Mouse (Mus musculus) liver, postnatal 0 days (tissue): ENCODE measurements around the gene Rab11fip3. TPM values are rescaled to one million over a fixed set of nuclear protein-coding genes. Genes with fewer than 3 reads are reported as not detected.

Experiments
- ATAC-seq: fragments of 200-750 bp; cut with Nextera tagmentation; 2 replicates; pipeline ENCODE4 v1.8.0; 2017; ENCODE audit warnings: mild to moderate bottlenecking, moderate library complexity
- DNase-seq: peaks from one replicate; pipeline ENCODE4 v3.0.0-alpha.2; 2016
- H3K27ac ChIP-seq: fragments of 300-500 bp; sonication (generic); 2 replicates; pipeline ENCODE4 v1.5.1; 2014; ENCODE audit warnings: antibody characterized with exemption, moderate library complexity, mild to moderate bottlenecking, low read depth
- H3K27me3 ChIP-seq: fragments of 300-500 bp; sonication (generic); 2 replicates; pipeline ENCODE4 v1.6.1; 2014; ENCODE audit warnings: low read length, control low read depth, mixed read lengths; ENCODE audit not compliant: insufficient read depth
- H3K36me3 ChIP-seq: fragments of 300-500 bp; sonication (generic); replicated peaks from 2 replicates; pipeline ENCODE4 v1.6.1; 2014; ENCODE audit warnings: mild to moderate bottlenecking, control low read depth, low read length, moderate library complexity, mixed read lengths; ENCODE audit not compliant: insufficient read depth
- H3K4me1 ChIP-seq: fragments of 300-500 bp; sonication (generic); 2 replicates; pipeline ENCODE4 v1.6.1; 2014; ENCODE audit warnings: antibody characterized with exemption, mild to moderate bottlenecking, control low read depth; ENCODE audit not compliant: insufficient read depth
- H3K4me2 ChIP-seq: fragments of 300-500 bp; sonication (generic); 2 replicates; pipeline ENCODE4 v1.6.1; 2014; ENCODE audit warnings: low read depth, mild to moderate bottlenecking, low read length, moderate library complexity, mixed read lengths
- H3K4me3 ChIP-seq: fragments of 300-500 bp; sonication (generic); 2 replicates; pipeline ENCODE4 v1.5.1; 2014; ENCODE audit warnings: low read depth, low read length
- H3K9ac ChIP-seq: fragments of 300-500 bp; sonication (generic); replicated peaks from 2 replicates; pipeline ENCODE4 v1.6.1; 2014; ENCODE audit warnings: mild to moderate bottlenecking, moderate library complexity
- H3K9me3 ChIP-seq: fragments of 300-500 bp; sonication (generic); 2 replicates; pipeline ENCODE4 v1.6.1; 2016; ENCODE audit warnings: mild to moderate bottlenecking, control low read depth, low read length, mixed read lengths
- CTCF ChIP-seq: sonication (generic); IDR thresholded peaks from 2 replicates; pipeline ENCODE4 v1.5.1; 2016; ENCODE audit warnings: antibody characterized with exemption, low read depth
- EP300 ChIP-seq: IDR thresholded peaks from 2 replicates; pipeline ENCODE4 v1.6.1; 2016; ENCODE audit warnings: antibody characterized with exemption, low read depth, mild to moderate bottlenecking
- WGBS: fragments of 180-500 bp; shearing (Covaris S2); extraction: QIAGEN DNeasy Blood & Tissue Kit; methylation state at CpG from one replicate; pipeline ENCODE4 v1.1.7; 2014; ENCODE audit not compliant: insufficient replicate concordance; 5-methylcytosine and 5-hydroxymethylcytosine counted together
- polyA plus RNA-seq: library from polyadenylated mRNA; unstranded; fragments of >200 nt; fragmentation: Nextera tagmentation; extraction: Ambion mirVana; gene quantifications from 2 replicates; pipeline ENCODE4 v1.2.1, GENCODE M21; 2015

Gene Rab11fip3
- polyA plus RNA-seq, 1 experiment from 2014 or later = 1.7 TPM

DNA sequence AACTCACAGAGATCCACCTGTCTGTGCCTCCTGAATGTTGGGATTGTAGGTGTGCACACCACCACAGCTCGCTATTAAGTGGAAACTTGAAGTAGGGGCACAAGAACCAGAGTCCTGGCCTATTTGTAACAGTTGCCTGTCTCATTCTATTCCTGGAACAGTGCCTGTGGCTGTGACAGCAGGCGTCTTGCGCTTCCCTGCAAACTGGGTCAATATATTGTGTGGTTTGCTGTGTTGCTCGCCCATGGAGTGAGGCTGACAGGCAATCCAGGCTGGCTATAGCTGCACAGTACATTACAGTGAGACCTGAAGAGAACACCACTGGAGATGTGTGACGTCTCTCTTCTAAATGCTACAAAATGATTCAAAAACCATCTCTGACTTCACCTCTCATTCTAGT, 37.8 kb downstream of the Rab11fip3 start:
- Histone ChIP-seq H3K4me2 (no peak overlapping the region), H3K4me1 (no peaks in the 10 kb centered on the region), H3K36me3 (no peaks in the 10 kb centered on the region), H3K27me3 (no peaks in the 10 kb centered on the region), H3K9ac (no peak overlapping the region), H3K27ac (no peak overlapping the region), H3K9me3 (no peaks in the 10 kb centered on the region), H3K4me3 (no peak overlapping the region)
- WGBS = 83% methylated on average over 5 of the region's 5 CpGs
- TF ChIP-seq CTCF (no peak), EP300 (no peak)
- no peak for ATAC-seq
- DNase-seq = no peak

GRCm38 (mm10) chr17:26028261-26028660, 41.1 kb downstream of the Rab11fip3 start:
- no peaks in the 10 kb centered on the region for H3K27me3 ChIP-seq
- DNase-seq (no peak), ATAC-seq (no peak)
- H3K27ac ChIP-seq = no peak overlapping the region
- no peak overlapping the region for H3K4me3 ChIP-seq
- TF ChIP-seq CTCF (no peak), EP300 (no peak)
- no peaks in the 10 kb centered on the region for H3K4me1 ChIP-seq
- no peak overlapping the region for H3K4me2 ChIP-seq
- 78% methylated on average over 4 of the region's 4 CpGs for WGBS
- H3K9me3 ChIP-seq = no peaks in the 10 kb centered on the region
- no peaks in the 10 kb centered on the region for H3K36me3 ChIP-seq
- H3K9ac ChIP-seq = no peak overlapping the region

DNA sequence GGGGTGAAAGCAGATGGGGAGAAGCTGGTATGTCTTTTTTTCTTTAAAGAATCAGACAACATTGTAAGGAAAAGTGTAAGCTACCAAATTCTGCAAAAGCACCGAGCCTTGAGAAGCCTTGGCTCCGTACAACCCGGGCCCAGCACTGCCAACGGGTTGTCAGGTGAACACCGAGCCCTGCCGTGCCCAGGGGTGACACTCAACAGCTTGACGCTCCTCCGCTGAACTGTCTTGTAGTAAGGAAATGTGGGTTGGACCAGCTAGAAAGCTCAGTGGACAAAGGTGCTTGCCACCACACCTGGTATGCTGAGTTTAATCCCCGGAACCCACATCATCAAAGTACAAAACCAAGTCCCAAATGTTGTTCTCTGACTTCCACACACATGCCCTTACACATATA, 44.7 kb downstream of the Rab11fip3 start:
- DNase-seq (no peak), ATAC-seq (no peak)
- no peaks in the 10 kb centered on the region for H3K9me3 ChIP-seq
- TF ChIP-seq EP300 (no peak), CTCF (no peak)
- H3K4me2 ChIP-seq = no peak overlapping the region
- H3K9ac ChIP-seq = no peak overlapping the region
- H3K36me3 ChIP-seq = no peaks in the 10 kb centered on the region
- H3K4me1 ChIP-seq = peaks cover 9% of the 10 kb centered on the region
- no peak overlapping the region for H3K4me3 ChIP-seq
- H3K27me3 ChIP-seq = no peaks in the 10 kb centered on the region
- H3K27ac ChIP-seq = no peak overlapping the region
- 93% methylated on average over 9 of the region's 9 CpGs for WGBS

- no peak overlapping the region for H3K4me2 ChIP-seq
- DNase-seq (no peak), ATAC-seq (no peak)
- TF ChIP-seq EP300 = no peak
- no peak for TF ChIP-seq CTCF
- H3K4me1 ChIP-seq = peaks cover 9% of the 10 kb centered on the region
- no peaks in the 10 kb centered on the region for H3K27me3 ChIP-seq
- no peaks in the 10 kb centered on the region for H3K36me3 ChIP-seq
- no peak overlapping the region for H3K9ac ChIP-seq
- no peaks in the 10 kb centered on the region for H3K9me3 ChIP-seq
- H3K4me3 ChIP-seq = no peak overlapping the region
- 73% methylated on average over 8 of the region's 8 CpGs for WGBS
- H3K27ac ChIP-seq = no peak overlapping the region
Measured at GRCm38 (mm10) chr17:26023966-26024365, 45.4 kb downstream of the Rab11fip3 start.

DNA sequence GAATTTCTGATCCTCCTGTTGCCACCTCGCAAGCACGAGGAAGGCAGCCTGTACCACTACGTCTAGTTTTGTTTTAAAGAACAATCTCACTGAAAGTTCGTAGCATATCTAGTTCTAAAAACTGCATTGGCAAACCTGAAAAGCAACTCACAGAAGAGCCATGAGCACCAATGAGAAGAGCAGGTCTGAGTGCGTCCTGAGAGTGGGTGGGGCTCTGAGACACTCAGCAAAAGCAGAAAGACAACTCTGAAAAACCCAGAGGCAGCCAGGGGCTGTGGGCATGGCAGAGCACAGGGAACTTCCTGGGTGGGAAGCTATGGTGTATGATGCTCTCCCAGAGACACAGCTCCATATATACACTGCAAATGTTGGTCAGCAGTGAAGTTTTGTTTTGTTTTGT, 46.2 kb downstream of the Rab11fip3 start:
- peaks cover 9% of the 10 kb centered on the region for H3K4me1 ChIP-seq
- H3K9ac ChIP-seq = no peak overlapping the region
- H3K9me3 ChIP-seq = no peaks in the 10 kb centered on the region
- H3K36me3 ChIP-seq = no peaks in the 10 kb centered on the region
- 78% methylated on average over 5 of the region's 5 CpGs for WGBS
- H3K4me2 ChIP-seq = no peak overlapping the region
- ATAC-seq = no peak
- H3K27ac ChIP-seq = no peak overlapping the region
- no peaks in the 10 kb centered on the region for H3K27me3 ChIP-seq
- no peak overlapping the region for H3K4me3 ChIP-seq
- DNase-seq = no peak
- no peak for TF ChIP-seq CTCF
- TF ChIP-seq EP300 = no peak

GRCm38 (mm10) chr17:26021728-26022341, 47.5 kb downstream of the Rab11fip3 start:
- TF ChIP-seq CTCF = no peak
- TF ChIP-seq EP300 = no peak
- Histone ChIP-seq H3K4me3 (no peak overlapping the region), H3K9me3 (no peaks in the 10 kb centered on the region), H3K27ac (peak overlapping the region; percentile 51; the same call in 1 of the 2 replicates), H3K9ac (no peak overlapping the region; the same call in 1 of the 2 replicates), H3K4me2 (peak overlapping the region; percentile 26; the same call in 1 of the 2 replicates), H3K27me3 (no peaks in the 10 kb centered on the region), H3K4me1 (peaks cover 9% of the 10 kb centered on the region), H3K36me3 (no peaks in the 10 kb centered on the region)
- WGBS = 43% methylated on average over 9 of the region's 9 CpGs
- DNase-seq (no peak), ATAC-seq (peak; percentile 38; the same call in 1 of the 2 replicates)
